Mouse (Mus musculus): ENCODE measurements around the gene Trappc12. TPM values are rescaled to one million over a fixed set of nuclear protein-coding genes. Genes with fewer than 3 reads are reported as not detected.

Trappc12 gene
- 36.3 and 40.1 TPM in 2 replicates for polyA plus RNA-seq (2016; fragmentation: Nextera tagmentation; extraction: Ambion mirVana)

DNA sequence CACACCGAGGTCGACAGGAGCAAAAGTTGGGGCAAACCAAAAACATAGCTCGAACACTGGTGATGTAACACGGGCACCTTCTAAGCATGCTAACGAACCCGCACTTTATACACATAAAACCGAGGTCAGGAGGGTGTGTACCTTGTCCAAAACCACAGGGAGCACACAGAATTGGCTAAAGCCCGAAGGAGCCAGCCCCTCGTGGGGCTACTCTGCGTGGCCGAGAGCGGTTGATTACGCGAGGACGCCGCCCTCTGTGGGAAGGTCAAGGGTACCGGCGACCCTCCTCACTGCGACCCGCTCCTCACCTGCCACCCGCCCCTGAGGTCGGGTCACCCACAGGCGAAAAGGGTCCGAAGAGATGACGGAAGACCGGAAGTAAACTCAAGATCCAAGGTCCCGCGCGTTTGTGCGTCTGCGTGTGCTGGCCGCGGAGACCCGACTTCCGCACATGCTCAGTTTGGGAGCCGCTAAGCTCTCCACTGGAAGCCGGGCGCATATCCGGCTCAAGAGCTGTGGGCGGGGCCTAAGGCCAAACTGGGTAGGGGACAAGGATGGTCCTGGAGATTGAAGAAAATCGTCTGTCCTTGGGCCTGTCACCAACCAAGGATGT, at the start of gene Trappc12:
Gene Trappc12, minus strand, starts transcription at position 452 of the 613 bp plus-strand sequence.
- Histone ChIP-seq H3K4me1 (peaks cover 35% of the 10 kb centered on the region), H3K27ac (replicated peaks) (peak within 1 kb of the TSS; percentile 88), H3K4me3 (peak within 1 kb of the TSS; percentile 85), H3K27me3 (ENCODE audit: low read depth, poor library complexity, severe bottlenecking) (no peaks in the 10 kb centered on the region), H3K9me3 (replicated peaks) (no peaks in the 10 kb centered on the region), H3K36me3 (peaks cover 23% of the 10 kb centered on the region)
- 2% methylated on average over 41 of the region's 41 CpGs for WGBS
- DNase-seq (ENCODE audit: low spot score), result peak; percentile 91

DNA sequence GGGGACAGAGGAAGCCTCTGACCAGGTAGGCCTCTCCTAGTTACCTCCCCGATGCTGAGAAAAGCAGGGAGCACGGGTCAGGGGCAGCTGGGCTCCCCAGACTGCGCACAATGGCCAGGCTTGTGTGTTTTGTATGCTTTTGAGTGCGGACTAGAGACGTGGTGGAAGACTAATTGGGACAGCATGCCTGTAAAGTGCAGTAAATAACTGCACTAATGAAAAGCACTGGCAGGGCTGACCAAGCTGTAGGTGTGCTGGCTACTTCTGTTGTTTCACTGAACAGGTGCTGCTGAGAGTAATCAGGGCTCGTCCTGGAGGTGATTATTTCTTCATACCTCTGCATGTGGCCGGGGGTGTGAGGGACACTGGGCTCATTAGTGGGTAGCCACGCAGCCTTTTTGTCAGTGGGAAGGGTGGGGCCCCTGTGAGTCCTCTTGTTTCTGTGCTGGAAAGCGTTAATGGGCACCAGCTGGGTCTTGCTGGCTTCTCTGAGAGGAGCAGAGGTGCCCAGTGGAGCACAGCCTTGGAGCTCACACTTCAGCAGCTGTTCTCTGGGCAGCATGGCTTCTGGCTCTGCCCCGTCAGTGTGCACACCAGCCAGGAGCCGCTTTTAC, 49.6 kb upstream of the Trappc12 start:
- H3K36me3 ChIP-seq, result peaks cover 5% of the 10 kb centered on the region; the same call in 1 of the 2 replicates
- H3K4me1 ChIP-seq, result peaks cover 43% of the 10 kb centered on the region
- H3K27ac ChIP-seq (replicated peaks), result peak overlapping the region; percentile 71
- H3K27me3 ChIP-seq (ENCODE audit: low read depth, poor library complexity, severe bottlenecking), result no peaks in the 10 kb centered on the region
- 64% methylated on average over 11 of the region's 11 CpGs for WGBS
- no peak overlapping the region for H3K4me3 ChIP-seq
- H3K9me3 ChIP-seq (replicated peaks), result peaks cover 4% of the 10 kb centered on the region; the same call in 1 of the 2 replicates
- no peak for DNase-seq (ENCODE audit: low spot score)

DNA sequence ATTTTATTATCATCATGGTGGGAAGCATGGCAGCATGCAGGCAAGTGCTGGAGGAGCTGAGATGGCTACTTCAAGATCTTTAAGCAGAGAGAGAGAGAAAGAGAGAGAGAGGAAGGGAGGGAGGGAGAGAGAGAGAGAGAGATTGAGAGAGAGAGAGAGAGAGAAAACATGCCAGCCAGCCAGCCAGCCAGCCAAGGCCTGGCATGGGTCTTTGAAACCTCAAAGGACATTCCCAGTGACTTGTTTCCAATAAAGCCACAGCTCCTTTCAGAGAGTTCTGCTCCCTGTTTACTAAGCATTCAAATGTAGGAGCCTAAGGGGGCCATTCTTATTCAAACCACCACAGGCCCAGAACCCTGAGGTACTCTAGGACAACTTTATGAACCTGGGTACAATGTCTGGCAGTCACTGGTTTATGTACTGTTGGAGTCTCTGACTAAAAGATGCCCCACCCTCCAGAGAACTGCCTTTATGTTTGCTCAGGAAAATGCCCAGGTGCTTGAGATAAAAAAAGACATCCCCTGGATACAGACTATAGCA, 46.7 kb upstream of the Trappc12 start:
- Histone ChIP-seq H3K27ac (replicated peaks) (0 out of 2 replicates have a peak overlapping the region, but pooled peaks have one; percentile 14), H3K9me3 (replicated peaks) (peaks cover 4% of the 10 kb centered on the region; the same call in 1 of the 2 replicates), H3K36me3 (peaks cover 5% of the 10 kb centered on the region; the same call in 1 of the 2 replicates), H3K4me1 (peaks cover 42% of the 10 kb centered on the region), H3K27me3 (ENCODE audit: low read depth, poor library complexity, severe bottlenecking) (no peaks in the 10 kb centered on the region), H3K4me3 (no peak overlapping the region)
- no peak for DNase-seq (ENCODE audit: low spot score)

DNA sequence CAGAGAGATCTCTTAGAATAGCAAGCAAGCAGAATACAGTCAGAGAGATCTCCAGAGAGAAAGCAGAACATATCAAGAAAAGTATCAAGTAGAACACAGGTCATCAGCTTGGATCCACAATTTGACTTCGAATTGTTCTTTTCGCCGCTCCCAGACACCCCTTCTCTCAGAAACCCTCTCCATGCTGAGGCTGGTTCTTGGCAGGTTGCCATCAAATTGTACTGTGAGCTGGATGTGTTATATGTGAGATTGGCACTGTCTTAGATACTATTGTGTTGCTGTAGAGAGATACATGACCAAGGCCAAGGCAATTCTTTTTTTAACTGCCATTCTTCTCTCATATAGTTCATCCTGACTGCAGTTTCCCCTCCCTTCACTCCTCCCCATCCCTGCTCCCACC, 44.8 kb upstream of the Trappc12 start:
- Histone ChIP-seq H3K27me3 (ENCODE audit: low read depth, poor library complexity, severe bottlenecking) (no peaks in the 10 kb centered on the region), H3K4me3 (no peak overlapping the region), H3K27ac (replicated peaks) (no peak overlapping the region), H3K9me3 (replicated peaks) (peaks cover 4% of the 10 kb centered on the region; the same call in 1 of the 2 replicates), H3K4me1 (peaks cover 45% of the 10 kb centered on the region), H3K36me3 (peaks cover 5% of the 10 kb centered on the region; the same call in 1 of the 2 replicates)
- no peak for DNase-seq (ENCODE audit: low spot score)
- WGBS, result 96% methylated on average over 3 of the region's 3 CpGs

DNA sequence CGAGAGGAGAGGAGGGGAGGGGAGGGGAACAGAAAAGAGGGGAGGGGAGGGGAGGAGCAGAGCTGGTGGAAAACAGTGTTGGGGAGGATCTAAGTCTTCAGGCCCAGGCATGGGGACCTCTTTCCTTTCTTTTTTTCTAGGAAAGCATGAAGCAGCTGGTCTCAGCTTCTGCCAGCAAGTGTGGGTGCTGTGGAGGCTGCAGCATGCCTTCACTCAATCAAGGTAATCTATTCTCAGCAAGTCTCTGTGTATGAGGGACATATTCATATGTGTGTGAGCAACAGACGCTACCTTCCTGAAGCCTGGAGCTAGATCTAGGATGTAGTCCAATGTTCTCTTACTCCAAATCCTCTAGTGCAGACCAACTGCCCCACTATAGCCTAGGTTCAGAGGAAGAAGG, 43.4 kb upstream of the Trappc12 start:
- H3K27ac ChIP-seq (replicated peaks), result no peak overlapping the region; the same call in 1 of the 2 replicates
- no peaks in the 10 kb centered on the region for H3K27me3 ChIP-seq (ENCODE audit: low read depth, poor library complexity, severe bottlenecking)
- peaks cover 38% of the 10 kb centered on the region for H3K4me1 ChIP-seq
- DNase-seq (ENCODE audit: low spot score), result no peak
- peaks cover 5% of the 10 kb centered on the region; the same call in 1 of the 2 replicates for H3K36me3 ChIP-seq
- H3K9me3 ChIP-seq (replicated peaks), result peaks cover 4% of the 10 kb centered on the region; the same call in 1 of the 2 replicates
- WGBS, result 66% methylated on average over 2 of the region's 2 CpGs
- no peak overlapping the region for H3K4me3 ChIP-seq

DNA sequence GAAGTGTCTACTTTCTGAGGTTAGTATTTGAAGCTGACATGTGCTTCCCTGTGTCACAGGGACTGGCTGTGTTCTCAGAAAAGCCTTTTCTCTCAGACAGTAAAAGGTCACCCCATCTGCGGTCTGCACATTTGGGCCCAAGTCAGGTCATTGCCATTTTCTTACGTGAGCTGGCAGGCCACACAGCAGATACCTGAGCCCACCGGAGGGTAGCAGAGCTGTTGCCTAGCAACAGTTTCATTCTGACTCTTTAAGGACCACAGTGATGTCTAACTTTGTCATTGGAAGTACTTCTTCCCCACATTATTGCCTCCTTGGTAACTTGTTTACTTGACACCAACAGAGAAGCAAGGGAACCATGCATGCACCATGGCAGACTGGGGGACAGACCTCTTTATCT, 42.3 kb upstream of the Trappc12 start:
- WGBS, result 82% methylated on average over 3 of the region's 3 CpGs
- H3K27ac ChIP-seq (replicated peaks), result no peak overlapping the region

DNA sequence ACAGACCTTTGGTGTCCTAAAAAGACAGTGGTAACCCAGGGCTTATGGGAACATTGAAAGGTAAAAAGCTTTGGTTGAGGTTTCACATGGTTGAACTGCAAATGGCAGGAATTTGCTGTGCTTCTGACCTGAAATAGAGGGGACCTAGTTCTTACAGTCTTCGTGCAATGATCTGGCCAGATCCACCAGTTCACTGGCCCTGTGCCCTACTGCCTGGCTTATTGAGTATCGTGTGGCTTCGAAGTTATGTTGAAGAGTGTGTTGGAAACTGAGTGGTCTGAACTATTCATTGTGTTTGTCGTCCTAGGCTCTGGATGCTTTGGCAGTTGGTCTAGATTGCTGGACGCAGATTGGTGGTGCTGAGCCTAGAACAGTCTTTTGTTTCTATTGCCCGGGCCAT, 36.0 kb upstream of the Trappc12 start:
- no peaks in the 10 kb centered on the region for H3K9me3 ChIP-seq (replicated peaks)
- no peaks in the 10 kb centered on the region for H3K27me3 ChIP-seq (ENCODE audit: low read depth, poor library complexity, severe bottlenecking)
- H3K4me3 ChIP-seq, result no peak overlapping the region
- H3K36me3 ChIP-seq, result no peaks in the 10 kb centered on the region
- 97% methylated on average over 6 of the region's 6 CpGs for WGBS
- H3K4me1 ChIP-seq, result peaks cover 67% of the 10 kb centered on the region
- DNase-seq (ENCODE audit: low spot score), result no peak
- H3K27ac ChIP-seq (replicated peaks), result peak overlapping the region; percentile 71

More for the DNA sequence above, 42.3 kb upstream of the Trappc12 start:
- Histone ChIP-seq H3K27me3 (ENCODE audit: low read depth, poor library complexity, severe bottlenecking) (no peaks in the 10 kb centered on the region), H3K4me1 (peaks cover 42% of the 10 kb centered on the region), H3K9me3 (replicated peaks) (no peaks in the 10 kb centered on the region), H3K36me3 (no peaks in the 10 kb centered on the region), H3K4me3 (no peak overlapping the region)
- DNase-seq (ENCODE audit: low spot score), result no peak

DNA sequence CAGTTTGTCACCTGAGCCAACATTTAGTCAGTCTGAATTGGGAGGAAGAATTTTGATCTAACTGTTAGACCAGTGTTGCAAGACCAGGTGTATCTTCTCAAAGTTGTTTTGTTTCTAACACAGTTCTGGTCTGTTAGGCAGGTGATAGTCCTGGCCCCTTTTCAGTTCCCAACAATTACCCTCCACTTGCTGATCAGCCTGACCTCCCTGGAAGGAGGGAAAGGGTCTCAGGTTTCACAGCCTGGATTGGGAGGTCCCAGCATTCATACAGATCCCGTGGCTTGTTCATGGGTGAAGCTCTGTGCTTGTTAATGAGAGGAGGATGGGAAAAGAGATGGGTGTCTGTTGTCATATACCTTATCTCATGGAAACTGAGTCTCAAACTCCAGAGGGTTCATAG, 35.0 kb upstream of the Trappc12 start:
- DNase-seq (ENCODE audit: low spot score), result peak; percentile 38
- peaks cover 67% of the 10 kb centered on the region for H3K4me1 ChIP-seq

DNA sequence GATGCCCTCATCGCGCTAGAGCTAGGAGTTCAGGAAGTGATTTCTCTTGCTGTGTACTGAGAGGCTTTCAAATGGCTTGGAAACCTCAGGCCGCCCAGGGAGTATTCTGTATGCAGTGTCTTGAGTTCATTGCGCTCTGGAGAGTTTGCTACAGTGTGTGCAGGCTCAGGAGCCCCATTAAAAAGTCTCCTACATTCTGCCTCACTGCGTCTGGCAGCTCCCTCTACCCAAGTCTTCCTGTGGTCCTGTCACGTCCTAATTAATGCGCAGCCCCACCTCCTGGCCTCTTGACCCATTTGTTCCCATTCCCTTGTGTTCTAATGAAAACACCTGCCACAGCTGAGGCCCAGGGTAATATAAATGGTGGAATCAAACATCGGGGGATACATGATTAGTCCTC, 34.6 kb upstream of the Trappc12 start:
- WGBS, result 35% methylated on average over 8 of the region's 8 CpGs
- H3K4me1 ChIP-seq, result peaks cover 67% of the 10 kb centered on the region
- H3K36me3 ChIP-seq, result no peaks in the 10 kb centered on the region
- no peak for DNase-seq (ENCODE audit: low spot score)
- H3K27ac ChIP-seq (replicated peaks), result peak overlapping the region; percentile 69
- H3K27me3 ChIP-seq (ENCODE audit: low read depth, poor library complexity, severe bottlenecking), result no peaks in the 10 kb centered on the region
- H3K4me3 ChIP-seq, result no peak overlapping the region
- H3K9me3 ChIP-seq (replicated peaks), result no peaks in the 10 kb centered on the region

More for the DNA sequence above, 35.0 kb upstream of the Trappc12 start:
- Histone ChIP-seq H3K4me3 (no peak overlapping the region), H3K27ac (replicated peaks) (peak overlapping the region; percentile 71), H3K9me3 (replicated peaks) (no peaks in the 10 kb centered on the region), H3K27me3 (ENCODE audit: low read depth, poor library complexity, severe bottlenecking) (no peaks in the 10 kb centered on the region), H3K36me3 (no peaks in the 10 kb centered on the region)
- 0% methylated on average over 1 of the region's 1 CpGs for WGBS

DNA sequence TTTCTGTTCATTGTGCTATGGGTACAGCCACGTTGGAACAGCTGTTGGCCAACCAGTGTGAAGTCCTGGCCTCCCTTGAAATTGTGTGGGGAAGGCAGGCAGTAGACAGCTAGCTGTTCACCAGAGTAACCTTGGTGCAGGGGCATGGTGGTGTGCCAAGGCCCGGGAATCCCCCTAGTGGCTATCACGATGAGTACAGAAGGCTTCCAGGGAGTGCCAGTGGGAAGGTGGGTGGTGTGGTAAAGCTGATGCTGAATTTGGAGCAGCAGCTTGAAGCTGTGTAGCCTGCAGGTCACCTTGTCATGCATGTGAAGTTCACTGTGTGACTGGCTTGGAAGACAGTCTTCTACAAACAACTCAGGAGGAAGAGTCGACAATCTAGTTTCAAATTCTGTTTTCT, 34.1 kb upstream of the Trappc12 start:
- Histone ChIP-seq H3K27ac (replicated peaks) (peak overlapping the region; percentile 69), H3K4me1 (peaks cover 70% of the 10 kb centered on the region), H3K36me3 (no peaks in the 10 kb centered on the region), H3K4me3 (no peak overlapping the region), H3K27me3 (ENCODE audit: low read depth, poor library complexity, severe bottlenecking) (no peaks in the 10 kb centered on the region), H3K9me3 (replicated peaks) (no peaks in the 10 kb centered on the region)
- DNase-seq (ENCODE audit: low spot score), result no peak
- 40% methylated on average over 4 of the region's 4 CpGs for WGBS

DNA sequence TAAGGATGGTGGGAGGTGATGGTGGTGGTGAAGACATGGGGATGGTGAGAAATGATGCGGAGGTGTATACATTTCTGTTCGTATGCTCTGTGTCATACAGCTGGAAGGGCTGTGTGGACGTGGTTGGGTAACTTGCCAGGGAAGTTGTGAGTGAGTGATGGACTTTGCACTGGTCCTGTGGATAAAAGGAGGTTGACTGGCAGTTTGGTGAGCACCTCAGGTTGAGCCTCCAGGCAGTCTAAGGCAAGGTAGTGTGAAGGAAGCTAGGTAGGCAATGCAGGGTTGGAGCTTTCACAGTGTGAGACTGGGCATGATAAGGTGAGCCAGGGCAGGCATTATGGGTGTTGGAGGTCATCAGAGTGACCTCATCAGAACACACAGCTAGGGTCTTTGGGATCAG, 32.4 kb upstream of the Trappc12 start:
- 89% methylated on average over 3 of the region's 3 CpGs for WGBS
- Histone ChIP-seq H3K27ac (replicated peaks) (no peak overlapping the region; the same call in 1 of the 2 replicates), H3K9me3 (replicated peaks) (no peaks in the 10 kb centered on the region), H3K36me3 (no peaks in the 10 kb centered on the region), H3K4me3 (no peak overlapping the region), H3K4me1 (peaks cover 78% of the 10 kb centered on the region), H3K27me3 (ENCODE audit: low read depth, poor library complexity, severe bottlenecking) (no peaks in the 10 kb centered on the region)
- DNase-seq (ENCODE audit: low spot score), result no peak

DNA sequence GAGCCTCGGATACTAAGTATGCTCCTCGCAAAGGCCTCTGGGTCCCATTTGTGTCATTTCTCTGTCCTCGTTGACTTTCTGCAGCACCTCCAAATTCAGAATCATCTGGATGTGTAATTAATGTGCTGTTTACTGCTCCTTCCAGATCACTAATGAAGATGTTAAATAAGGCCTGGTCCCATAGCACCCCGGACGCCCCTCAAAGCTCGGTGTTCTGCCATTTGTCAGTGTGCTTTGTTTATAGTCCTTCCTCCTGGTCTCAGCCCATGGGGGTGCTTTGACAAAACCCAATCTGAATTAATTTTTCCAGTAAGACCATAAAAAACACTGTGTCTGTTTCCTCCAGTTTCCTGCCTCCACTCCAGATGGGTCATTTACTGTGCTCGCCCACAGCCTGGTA, 29.9 kb upstream of the Trappc12 start:
- H3K27me3 ChIP-seq (ENCODE audit: low read depth, poor library complexity, severe bottlenecking), result no peaks in the 10 kb centered on the region
- H3K4me1 ChIP-seq, result peaks cover 59% of the 10 kb centered on the region
- 87% methylated on average over 7 of the region's 7 CpGs for WGBS
- H3K9me3 ChIP-seq (replicated peaks), result no peaks in the 10 kb centered on the region
- peak overlapping the region; percentile 69 for H3K27ac ChIP-seq (replicated peaks)
- DNase-seq (ENCODE audit: low spot score), result no peak
- H3K4me3 ChIP-seq, result no peak overlapping the region
- H3K36me3 ChIP-seq, result no peaks in the 10 kb centered on the region

DNA sequence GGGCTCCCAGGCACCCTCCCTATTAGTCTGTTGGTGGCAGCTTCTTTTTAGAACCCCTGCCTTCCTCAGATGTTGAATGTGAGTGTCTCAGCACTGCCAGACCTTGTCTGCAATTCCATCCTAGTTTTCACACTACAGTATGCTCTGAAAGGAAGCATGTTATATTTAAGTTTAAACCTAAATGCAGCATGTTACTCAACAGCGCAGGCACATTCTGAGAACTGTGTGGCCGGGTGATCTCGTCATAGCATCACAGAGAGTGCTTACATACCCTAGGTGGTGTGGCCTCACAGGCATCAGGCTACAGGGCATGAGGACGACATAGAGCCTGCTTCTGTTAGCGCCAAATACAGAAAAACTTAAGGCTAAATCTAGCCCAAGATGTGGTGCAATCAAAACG, 25.4 kb upstream of the Trappc12 start:
- no peaks in the 10 kb centered on the region for H3K27me3 ChIP-seq (ENCODE audit: low read depth, poor library complexity, severe bottlenecking)
- no peak for DNase-seq (ENCODE audit: low spot score)
- no peak overlapping the region for H3K4me3 ChIP-seq
- peaks cover 4% of the 10 kb centered on the region; the same call in 1 of the 2 replicates for H3K36me3 ChIP-seq
- peaks cover 40% of the 10 kb centered on the region for H3K4me1 ChIP-seq
- peak overlapping the region; percentile 38; the same call in 1 of the 2 replicates for H3K27ac ChIP-seq (replicated peaks)
- no peaks in the 10 kb centered on the region for H3K9me3 ChIP-seq (replicated peaks)
- 90% methylated on average over 6 of the region's 6 CpGs for WGBS

Data from midbrain, embryonic 10.5 days (tissue).